Mouse (Mus musculus): ENCODE data around the gene Zfp148.
"Not testable (repeated sequence)": the region's sequence is repeated elsewhere in the genome, so short reads cannot be mapped to it uniquely, and the experiment has no call there.

Gene Zfp148

GRCm38 (mm10) chr16:33381614-33382245 is 1.1 kb downstream of the Zfp148 start:
- DNase-seq (ENCODE audit: low spot score in 2 of 2): no peak

GRCm38 (mm10) chr16:33382341-33382740 is 1.7 kb downstream of the Zfp148 start:
- DNase-seq (ENCODE audit: low spot score in 2 of 2): no peak

- DNase-seq (ENCODE audit: low spot score in 2 of 2): no peak
Observed at GRCm38 (mm10) chr16:33383584-33383983, 2.9 kb downstream of the Zfp148 start.

- not testable (repeated sequence) for DNase-seq (ENCODE audit: low spot score in 2 of 2)
Observed at GRCm38 (mm10) chr16:33384057-33384456, 3.4 kb downstream of the Zfp148 start.

GRCm38 (mm10) chr16:33387013-33387412 is 6.4 kb downstream of the Zfp148 start:
- no peak for DNase-seq (ENCODE audit: low spot score in 2 of 2)

- DNase-seq (ENCODE audit: low spot score in 2 of 2): no peak
Observed at GRCm38 (mm10) chr16:33387420-33387819, 6.8 kb downstream of the Zfp148 start.

- no peak for DNase-seq (ENCODE audit: low spot score in 2 of 2)
Observed at GRCm38 (mm10) chr16:33399913-33400782, 19.5 kb downstream of the Zfp148 start.

GRCm38 (mm10) chr16:33400943-33401342 is 20.3 kb downstream of the Zfp148 start:
- DNase-seq (ENCODE audit: low spot score in 2 of 2): no peak

- DNase-seq (ENCODE audit: low spot score in 2 of 2): no peak
Observed at GRCm38 (mm10) chr16:33403258-33403657, 22.6 kb downstream of the Zfp148 start.

- no peak for DNase-seq (ENCODE audit: low spot score in 2 of 2)
Observed at GRCm38 (mm10) chr16:33404055-33404454, 23.4 kb downstream of the Zfp148 start.

GRCm38 (mm10) chr16:33405487-33405886 is 24.9 kb downstream of the Zfp148 start:
- no peak for DNase-seq (ENCODE audit: low spot score in 2 of 2)

- no peak for DNase-seq (ENCODE audit: low spot score in 2 of 2)
Observed at GRCm38 (mm10) chr16:33410151-33410550, 29.5 kb downstream of the Zfp148 start.

GRCm38 (mm10) chr16:33410605-33411004 is 30.0 kb downstream of the Zfp148 start:
- DNase-seq (ENCODE audit: low spot score in 2 of 2): no peak

- no peak for DNase-seq (ENCODE audit: low spot score in 2 of 2)
Observed at GRCm38 (mm10) chr16:33414191-33414590, 33.6 kb downstream of the Zfp148 start.

GRCm38 (mm10) chr16:33415607-33416006 is 35.0 kb downstream of the Zfp148 start:
- DNase-seq (ENCODE audit: low spot score in 2 of 2): no peak

- DNase-seq (ENCODE audit: low spot score in 2 of 2): no peak
Observed at GRCm38 (mm10) chr16:33428327-33428726, 47.7 kb downstream of the Zfp148 start.

- DNase-seq (ENCODE audit: low spot score in 2 of 2): no peak
Observed at GRCm38 (mm10) chr16:33431660-33432059, 51.0 kb downstream of the Zfp148 start.

GRCm38 (mm10) chr16:33441065-33441464 is 60.4 kb downstream of the Zfp148 start:
- DNase-seq (ENCODE audit: low spot score in 2 of 2): no peak

GRCm38 (mm10) chr16:33446830-33447229 is 66.2 kb downstream of the Zfp148 start:
- no peak for DNase-seq (ENCODE audit: low spot score in 2 of 2)

GRCm38 (mm10) chr16:33453826-33454225 is 73.2 kb downstream of the Zfp148 start:
- no peak for DNase-seq (ENCODE audit: low spot score in 2 of 2)

- no peak for DNase-seq (ENCODE audit: low spot score in 2 of 2)
Observed at GRCm38 (mm10) chr16:33454306-33454705, 73.7 kb downstream of the Zfp148 start.

GRCm38 (mm10) chr16:33455263-33455910 is 74.8 kb downstream of the Zfp148 start:
- no peak for DNase-seq (ENCODE audit: low spot score in 2 of 2)

GRCm38 (mm10) chr16:33459101-33459500 is 78.5 kb downstream of the Zfp148 start:
- no peak for DNase-seq (ENCODE audit: low spot score in 2 of 2)
